Mouse (Mus musculus) brown adipose tissue, adult 24 weeks (tissue): ENCODE measurements at regions not wholly inside any gene's neighbourhood (a gene's known extent, or its start where the extent isn't known, plus 50 kb on each side); places are given as distances from the start of the nearest gene placed in this dataset.

Source experiments
- H3K27ac ChIP-seq: fragments of 200-500 bp; replicated peaks from 2 replicates; pipeline ENCODE4 v1.5.1; 2012; ENCODE audit warnings: low read depth, mild to moderate bottlenecking, low read length
- H3K4me1 ChIP-seq: fragments of 200-500 bp; 2 replicates; pipeline ENCODE4 v1.6.1; 2012; ENCODE audit warnings: low read length, mixed read lengths; ENCODE audit not compliant: control insufficient read depth, insufficient read depth, insufficient read length
- H3K4me3 ChIP-seq: fragments of 200-500 bp; 2 replicates; pipeline ENCODE4 v1.5.1; 2012; ENCODE audit warnings: low read depth, mild to moderate bottlenecking, low read length, moderate library complexity; ENCODE audit not compliant: insufficient read depth

GRCm38 (mm10) chr16:93446206-93446605 lies 157.7 kb downstream of the Setd4 start:
- Histone ChIP-seq H3K4me3 (no peak overlapping the region), H3K4me1 (no peaks in the 10 kb centered on the region)

GRCm38 (mm10) chr16:93442837-93443236 lies 161.0 kb downstream of the Setd4 start:
- Histone ChIP-seq H3K27ac (no peak overlapping the region), H3K4me3 (no peak overlapping the region)

More at GRCm38 (mm10) chr16:93446206-93446605, 157.7 kb downstream of the Setd4 start:
- H3K27ac ChIP-seq = no peak overlapping the region

GRCm38 (mm10) chr16:93437608-93438425 lies 166.0 kb downstream of the Setd4 start:
- H3K27ac ChIP-seq = no peak overlapping the region
- no peak overlapping the region for H3K4me3 ChIP-seq
- H3K4me1 ChIP-seq = no peaks in the 10 kb centered on the region

More at GRCm38 (mm10) chr16:93442837-93443236, 161.0 kb downstream of the Setd4 start:
- H3K4me1 ChIP-seq = no peaks in the 10 kb centered on the region

GRCm38 (mm10) chr16:93436732-93437131 lies 167.1 kb downstream of the Setd4 start:
- H3K27ac ChIP-seq = no peak overlapping the region
- H3K4me1 ChIP-seq = no peaks in the 10 kb centered on the region
- H3K4me3 ChIP-seq = no peak overlapping the region

GRCm38 (mm10) chr16:93431316-93431715 lies 172.5 kb downstream of the Setd4 start:
- Histone ChIP-seq H3K4me1 (no peaks in the 10 kb centered on the region), H3K27ac (no peak overlapping the region), H3K4me3 (no peak overlapping the region)

GRCm38 (mm10) chr16:93429324-93429781 lies 174.5 kb downstream of the Setd4 start:
- no peaks in the 10 kb centered on the region for H3K4me1 ChIP-seq
- no peak overlapping the region for H3K4me3 ChIP-seq
- no peak overlapping the region for H3K27ac ChIP-seq

- peaks cover 6% of the 10 kb centered on the region for H3K4me1 ChIP-seq
- no peak overlapping the region for H3K27ac ChIP-seq
- no peak overlapping the region for H3K4me3 ChIP-seq
These were observed 176.6 kb downstream of the Setd4 start for GRCm38 (mm10) chr16:93427264-93427663.

- Histone ChIP-seq H3K4me3 (no peak overlapping the region), H3K4me1 (peaks cover 6% of the 10 kb centered on the region), H3K27ac (no peak overlapping the region)
These were observed 178.1 kb downstream of the Setd4 start for GRCm38 (mm10) chr16:93425731-93426130.

GRCm38 (mm10) chr16:93423174-93423573 lies 180.7 kb downstream of the Setd4 start:
- no peak overlapping the region for H3K4me3 ChIP-seq
- H3K4me1 ChIP-seq = peaks cover 6% of the 10 kb centered on the region
- no peak overlapping the region for H3K27ac ChIP-seq

GRCm38 (mm10) chr16:93422221-93422620 lies 181.6 kb downstream of the Setd4 start:
- Histone ChIP-seq H3K4me3 (no peak overlapping the region), H3K4me1 (peaks cover 6% of the 10 kb centered on the region), H3K27ac (no peak overlapping the region)

- Histone ChIP-seq H3K4me1 (peaks cover 6% of the 10 kb centered on the region), H3K4me3 (no peak overlapping the region), H3K27ac (no peak overlapping the region)
These were observed 185.6 kb downstream of the Setd4 start for GRCm38 (mm10) chr16:93418246-93418645.

- Histone ChIP-seq H3K4me1 (peaks cover 2% of the 10 kb centered on the region), H3K27ac (no peak overlapping the region), H3K4me3 (no peak overlapping the region)
These were observed 186.0 kb downstream of the Setd4 start for GRCm38 (mm10) chr16:93417831-93418230.

GRCm38 (mm10) chr16:93392024-93392675 lies 211.7 kb downstream of the Setd4 start:
- Histone ChIP-seq H3K4me3 (no peak overlapping the region), H3K27ac (no peak overlapping the region), H3K4me1 (no peaks in the 10 kb centered on the region)

GRCm38 (mm10) chr16:93387578-93388116 lies 216.2 kb downstream of the Setd4 start:
- Histone ChIP-seq H3K4me3 (no peak overlapping the region), H3K4me1 (no peaks in the 10 kb centered on the region), H3K27ac (no peak overlapping the region)

- H3K4me1 ChIP-seq = no peaks in the 10 kb centered on the region
- H3K4me3 ChIP-seq = no peak overlapping the region
- no peak overlapping the region for H3K27ac ChIP-seq
These were observed 219.8 kb downstream of the Setd4 start for GRCm38 (mm10) chr16:93384039-93384537.
